Mouse (Mus musculus) heart, postnatal 0 days (tissue): ENCODE measurements at regions not wholly inside any gene's neighbourhood (a gene's known extent, or its start where the extent isn't known, plus 50 kb on each side); places are given as distances from the start of the nearest gene placed in this dataset.

Experiments
- CTCF ChIP-seq: IDR thresholded peaks from 2 replicates; pipeline ENCODE4 v1.5.1; 2016; ENCODE audit warnings: antibody characterized with exemption, control low read depth, low read depth
- EP300 ChIP-seq: IDR thresholded peaks from 2 replicates; pipeline ENCODE4 v1.6.1; 2016; ENCODE audit warnings: antibody characterized with exemption, low read depth

DNA sequence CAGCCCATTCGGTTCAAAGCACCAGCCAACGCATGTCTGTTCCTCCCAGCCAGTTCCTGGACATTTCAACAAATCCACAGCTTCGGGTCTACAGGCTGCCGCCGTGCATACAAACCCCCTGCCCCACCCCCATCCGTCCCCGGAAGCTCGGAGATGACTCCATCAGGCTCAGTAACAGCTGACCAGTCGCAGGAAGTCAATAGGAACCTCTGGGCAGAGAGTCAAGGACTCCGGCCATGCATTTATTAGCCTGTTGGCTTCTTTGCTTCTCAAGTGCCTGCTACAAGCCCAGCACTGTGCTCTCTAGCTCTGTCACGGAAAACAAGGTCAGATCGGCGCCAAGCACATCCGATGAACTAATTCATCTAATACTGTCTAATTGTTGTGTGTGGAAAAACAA, 80.4 kb upstream of the Tmem132d start:
- TF ChIP-seq CTCF = no peak
- TF ChIP-seq EP300 = no peak
